9 mouse cellular contexts compared by ENCODE assay signal in the genomic region with DNA sequence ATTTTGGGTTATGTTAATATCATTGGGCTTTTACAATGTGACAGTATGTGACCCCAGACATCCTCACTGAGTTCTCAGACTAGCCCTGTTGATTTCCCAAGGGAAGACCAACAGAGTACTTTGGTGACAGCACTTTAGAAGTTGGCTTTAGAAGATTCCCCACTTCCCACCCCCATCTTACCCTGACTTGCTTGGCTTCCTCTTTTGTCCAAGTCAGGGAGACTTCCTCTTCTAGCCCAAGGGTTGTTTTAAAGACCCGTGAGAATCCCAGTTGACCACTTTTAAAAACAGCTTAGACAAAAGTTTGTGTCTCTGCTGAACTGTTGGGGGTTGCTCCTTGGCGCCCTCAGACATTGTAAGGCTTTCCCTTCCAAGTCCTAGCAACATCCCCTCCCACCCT. TPM values are rescaled to one million over a fixed set of nuclear protein-coding genes. Genes with fewer than 3 reads are reported as not detected.
DNase-seq lines count a peak whose midpoint lies in the region; ATAC-seq and TF ChIP-seq lines count a peak whose summit lies in the region.
"Had no signal": no experiment of that assay in that cellular context is flagged by ENCODE, and none has a peak within 500 bp of the region (broad histone marks: within the 10 kb centered on the region; RNA-seq: fewer than 3 reads in every experiment).

No protein-coding gene starts in this region.

- H3K36me3 ChIP-seq in kidney, postnatal 0 days (ENCODE audit: insufficient read depth, low read length): no peaks in the 10 kb centered on the region
- H3K36me3 ChIP-seq in hindbrain, embryonic 13.5 days: no peaks in the 10 kb centered on the region
- H3K36me3 ChIP-seq in thymus, adult 2 months (ENCODE audit: control insufficient read depth, insufficient read depth, low read length): no peaks in the 10 kb centered on the region

- 19% methylated on average over 2 of the region's 2 CpGs for WGBS in kidney, postnatal 0 days
- WGBS in hindbrain, embryonic 13.5 days: 15% methylated on average over 2 of the region's 2 CpGs
- WGBS in thymus, adult 2 months: 24% methylated on average over 2 of the region's 2 CpGs

- TF ChIP-seq POLR2A in bone marrow macrophage, adult 2 months (IDR thresholded peaks at IDR 0.05; ENCODE audit: borderline replicate concordance, low read depth, low read length): no peak
- TF ChIP-seq POLR2A in thymus, adult 2 months (IDR thresholded peaks at IDR 0.05; ENCODE audit: control insufficient read depth, extremely low read depth, insufficient read depth, low read length, poor library complexity): no peak

- 0 out of 2 replicates have a peak overlapping the region, but pooled peaks have one; percentile 13 for H3K9ac ChIP-seq in kidney, postnatal 0 days (ENCODE audit: low read depth, low read length)
- no peak overlapping the region for H3K9ac ChIP-seq in hindbrain, embryonic 13.5 days

- TF ChIP-seq CTCF in kidney, postnatal 0 days (IDR thresholded peaks at IDR 0.05; ENCODE audit: low read depth): no peak
- TF ChIP-seq CTCF in bone marrow macrophage, adult 2 months (IDR thresholded peaks at IDR 0.05; ENCODE audit: low read depth, low read length): no peak
- no peak for TF ChIP-seq CTCF in thymus, adult 2 months (IDR thresholded peaks at IDR 0.05; ENCODE audit: borderline replicate concordance, control insufficient read depth, extremely low read depth, insufficient read depth, low read length, poor library complexity)

- H3K27ac ChIP-seq in kidney, postnatal 0 days: peak overlapping the region; percentile 27; the same call in 1 of the 2 replicates
- peak overlapping the region; percentile 80 for H3K27ac ChIP-seq in bone marrow macrophage, adult 2 months (ENCODE audit: insufficient read depth, low read depth, low read length)
- peak overlapping the region; percentile 35; the same call in 1 of the 2 replicates for H3K27ac ChIP-seq in hindbrain, embryonic 13.5 days
- no peak overlapping the region for H3K27ac ChIP-seq in thymus, adult 2 months (ENCODE audit: control insufficient read depth, insufficient read depth, low read length)

- DNase-seq in kidney, postnatal 0 days (ENCODE audit: low spot score): no peak
- DNase-seq in kidney, postnatal 14 days: no peak
- DNase-seq in c-Kit-positive CD71-positive TER-119-positive erythroid progenitor cells, embryonic 14.5 days (ENCODE audit: low spot score): no peak
- no peak for DNase-seq in thymus, adult 2 months
- DNase-seq: right cerebral cortex, adult 18-20 months had no signal

- H3K27me3 ChIP-seq in kidney, postnatal 0 days (ENCODE audit: insufficient read depth, low read length): no peaks in the 10 kb centered on the region
- no peaks in the 10 kb centered on the region for H3K27me3 ChIP-seq in hindbrain, embryonic 13.5 days
- no peaks in the 10 kb centered on the region for H3K27me3 ChIP-seq in thymus, adult 2 months (ENCODE audit: control insufficient read depth, insufficient read depth, low read length)

- no peak for ATAC-seq in kidney, postnatal 0 days (replicated peaks; ENCODE audit: low FRiP score, low read depth)
- ATAC-seq in hindbrain, embryonic 13.5 days (ENCODE audit: low FRiP score): no peak
- ATAC-seq in megakaryocyte progenitor cell, adult 5-6 weeks (replicated peaks; ENCODE audit: poor library complexity): peak; percentile 56
- ATAC-seq in inflammation-experienced regulatory T-cells, adult 6 months: no peak

- peaks cover 31% of the 10 kb centered on the region for H3K4me1 ChIP-seq in kidney, postnatal 0 days (replicated peaks; ENCODE audit: insufficient read depth, low read length)
- peaks cover 65% of the 10 kb centered on the region for H3K4me1 ChIP-seq in bone marrow macrophage, adult 2 months (ENCODE audit: control insufficient read depth, insufficient read depth, low read length)
- H3K4me1 ChIP-seq in hindbrain, embryonic 13.5 days (replicated peaks): peaks cover 74% of the 10 kb centered on the region
- H3K4me1 ChIP-seq in thymus, adult 2 months (replicated peaks; ENCODE audit: control insufficient read depth, insufficient read depth, low read length): peaks cover 28% of the 10 kb centered on the region

- no peak overlapping the region for H3K4me3 ChIP-seq in kidney, postnatal 0 days (replicated peaks; ENCODE audit: low read depth, low read length)
- no peak overlapping the region for H3K4me3 ChIP-seq in bone marrow macrophage, adult 2 months (ENCODE audit: insufficient read depth, low read length)
- H3K4me3 ChIP-seq in hindbrain, embryonic 13.5 days: no peak overlapping the region
- no peak overlapping the region for H3K4me3 ChIP-seq in thymus, adult 2 months (ENCODE audit: control insufficient read depth, insufficient read depth, low read length)

- H3K4me2 ChIP-seq in kidney, postnatal 0 days (ENCODE audit: low read length): peak overlapping the region; percentile 79
- peak overlapping the region; percentile 86; the same call in 1 of the 2 replicates for H3K4me2 ChIP-seq in hindbrain, embryonic 13.5 days

- H3K9me3 ChIP-seq in kidney, postnatal 0 days (replicated peaks; ENCODE audit: low read length): no peaks in the 10 kb centered on the region
- no peaks in the 10 kb centered on the region for H3K9me3 ChIP-seq in hindbrain, embryonic 13.5 days

RNA-seq across cellular contexts. Expression of a gene that starts 47.1 kb away (rescaled TPM):
- polyA plus RNA-seq in kidney, postnatal 0 days (2015; fragmentation: Nextera tagmentation; extraction: Ambion mirVana): 0.08 TPM in 2 replicates
- not detected in 2 replicates for polyA plus RNA-seq in bone marrow macrophage, adult 2 months (2012; ENCODE audit: insufficient read depth, insufficient read length, missing spikeins)
- polyA plus RNA-seq in hindbrain, embryonic 13.5 days (2015; fragmentation: Nextera tagmentation; extraction: Ambion mirVana): 0.08 TPM in 1 of 2 replicates, not detected in the other
- not detected in 2 replicates for total RNA-seq in megakaryocyte progenitor cell, adult 5-6 weeks (2015)
- not detected in 2 replicates for total RNA-seq in megakaryocyte progenitor cell, adult 5-6 weeks (2017)
- polyA plus RNA-seq in inflammation-experienced regulatory T-cells, adult 6 months (2017; shearing (Covaris generic)): 1 to 10 TPM in 1 of 3 experiments, under 1 TPM in 2; 0.60 to 1.1 (median 0.79) TPM
- 0.51 and 0.73 TPM in 2 replicates for polyA plus RNA-seq in thymus, adult 2 months (2012; rRNA removed)
